ENCODE assay signal across 30 mouse cellular contexts in genomic region chr5:32163478-32164043, GRCm38 (mm10). TPM values are rescaled to one million over a fixed set of nuclear protein-coding genes. Genes with fewer than 3 reads are reported as not detected.
DNase-seq lines count a peak whose midpoint lies in the region; ATAC-seq and TF ChIP-seq lines count a peak whose summit lies in the region.
"Had no signal": no experiment of that assay in that cellular context is flagged by ENCODE, and none has a peak within 500 bp of the region (broad histone marks: within the 10 kb centered on the region; RNA-seq: fewer than 3 reads in every experiment).

No protein-coding gene starts in this region.

- no peaks in the 10 kb centered on the region for H3K9me3 ChIP-seq in intestine, embryonic 16.5 days (ENCODE audit: control insufficient read depth, low read length)
- no peaks in the 10 kb centered on the region for H3K9me3 ChIP-seq in intestine, embryonic 15.5 days
- no peaks in the 10 kb centered on the region for H3K9me3 ChIP-seq in lung, embryonic 16.5 days (ENCODE audit: control insufficient read depth, low read length)
- H3K9me3 ChIP-seq in stomach, embryonic 16.5 days (replicated peaks; ENCODE audit: control insufficient read depth, low read length): no peaks in the 10 kb centered on the region
- H3K9me3 ChIP-seq: embryonic facial prominence, embryonic 12.5 days; embryonic facial prominence, embryonic 15.5 days; forebrain, embryonic 12.5 days; forebrain, embryonic 15.5 days; G1E; heart, embryonic 12.5 days; heart, embryonic 15.5 days; hindbrain, embryonic 10.5 days; hindbrain, embryonic 13.5 days had no signal

- H3K4me1 ChIP-seq in intestine, embryonic 16.5 days (ENCODE audit: control insufficient read depth, insufficient read depth, low read length): no peaks in the 10 kb centered on the region
- no peaks in the 10 kb centered on the region for H3K4me1 ChIP-seq in intestine, embryonic 15.5 days (replicated peaks)
- no peaks in the 10 kb centered on the region for H3K4me1 ChIP-seq in lung, embryonic 16.5 days (replicated peaks; ENCODE audit: control insufficient read depth, insufficient read depth, low read length)
- H3K4me1 ChIP-seq in embryonic fibroblast, embryonic 13.5 days (ENCODE audit: control insufficient read depth, insufficient read depth, low read length): no peaks in the 10 kb centered on the region; the same call in 1 of the 2 replicates
- 0 out of 2 replicates have a peak, but pooled peaks cover 4% of the 10 kb centered on the region for H3K4me1 ChIP-seq in stomach, embryonic 16.5 days (ENCODE audit: control insufficient read depth, insufficient read depth, low read length)
- H3K4me1 ChIP-seq: embryonic facial prominence, embryonic 12.5 days; forebrain, embryonic 12.5 days; forebrain, embryonic 15.5 days; hindbrain, embryonic 10.5 days; hindbrain, embryonic 13.5 days had no signal

- no peaks in the 10 kb centered on the region for H3K36me3 ChIP-seq in intestine, embryonic 16.5 days (ENCODE audit: control insufficient read depth, insufficient read depth, low read length)
- H3K36me3 ChIP-seq in intestine, embryonic 15.5 days: no peaks in the 10 kb centered on the region
- H3K36me3 ChIP-seq in lung, embryonic 16.5 days (ENCODE audit: control insufficient read depth, insufficient read depth, low read length): no peaks in the 10 kb centered on the region
- no peaks in the 10 kb centered on the region for H3K36me3 ChIP-seq in stomach, embryonic 16.5 days (ENCODE audit: control insufficient read depth, insufficient read depth, low read length)
- H3K36me3 ChIP-seq: embryonic facial prominence, embryonic 12.5 days; embryonic facial prominence, embryonic 15.5 days; forebrain, embryonic 12.5 days; forebrain, embryonic 15.5 days; G1E; heart, embryonic 12.5 days; heart, embryonic 15.5 days; hindbrain, embryonic 10.5 days; hindbrain, embryonic 13.5 days had no signal

- no peak for TF ChIP-seq CTCF in embryonic fibroblast, embryonic 13.5 days (IDR thresholded peaks at IDR 0.05; ENCODE audit: borderline replicate concordance, insufficient read depth, low read length)
- TF ChIP-seq CTCF in left cerebral cortex, adult 2 months (IDR thresholded peaks at IDR 0.05): no peak

- peak; percentile 18; the same call in 1 of the 2 replicates for ATAC-seq in intestine, embryonic 16.5 days
- ATAC-seq in intestine, embryonic 15.5 days: no peak
- ATAC-seq in lung, embryonic 16.5 days (ENCODE audit: low read depth): peak; percentile 52; the same call in 1 of the 2 replicates
- peak; percentile 83 for ATAC-seq in stomach, embryonic 16.5 days (ENCODE audit: insufficient read depth, low FRiP score)
- ATAC-seq: forebrain, embryonic 15.5 days; hindbrain, embryonic 16.5 days had no signal

- no peak for TF ChIP-seq POLR2A in embryonic fibroblast, embryonic 13.5 days (IDR thresholded peaks at IDR 0.05; ENCODE audit: low read depth, low read length)

- WGBS in intestine, embryonic 16.5 days: 70% methylated on average over 3 of the region's 3 CpGs
- WGBS in intestine, embryonic 15.5 days: 65% methylated on average over 3 of the region's 3 CpGs
- WGBS in lung, embryonic 16.5 days: 57% methylated on average over 3 of the region's 3 CpGs
- WGBS in stomach, embryonic 16.5 days: 52% methylated on average over 3 of the region's 3 CpGs

- H3K27ac ChIP-seq in intestine, embryonic 16.5 days (ENCODE audit: low read length): no peak overlapping the region
- no peak overlapping the region for H3K27ac ChIP-seq in intestine, embryonic 15.5 days
- no peak overlapping the region for H3K27ac ChIP-seq in lung, embryonic 16.5 days (ENCODE audit: low read length)
- peak overlapping the region; percentile 14; the same call in 1 of the 2 replicates for H3K27ac ChIP-seq in embryonic fibroblast, embryonic 13.5 days (ENCODE audit: insufficient read depth, low read length)
- peak overlapping the region; percentile 74 for H3K27ac ChIP-seq in stomach, embryonic 16.5 days (ENCODE audit: low read length)
- H3K27ac ChIP-seq in left cerebral cortex, adult 2 months: no peak overlapping the region
- H3K27ac ChIP-seq: embryonic facial prominence, embryonic 12.5 days; embryonic facial prominence, embryonic 15.5 days; forebrain, embryonic 12.5 days; forebrain, embryonic 15.5 days; heart, embryonic 15.5 days; hindbrain, embryonic 10.5 days; hindbrain, embryonic 13.5 days had no signal

- H3K27me3 ChIP-seq in intestine, embryonic 16.5 days (replicated peaks; ENCODE audit: control insufficient read depth, insufficient read depth, low read length): no peaks in the 10 kb centered on the region
- no peaks in the 10 kb centered on the region for H3K27me3 ChIP-seq in intestine, embryonic 15.5 days (replicated peaks)
- H3K27me3 ChIP-seq in lung, embryonic 16.5 days (ENCODE audit: control insufficient read depth, insufficient read depth, low read depth, low read length): no peaks in the 10 kb centered on the region
- no peaks in the 10 kb centered on the region for H3K27me3 ChIP-seq in stomach, embryonic 16.5 days (ENCODE audit: control insufficient read depth, insufficient read depth, low read length)
- H3K27me3 ChIP-seq: CH12.LX; embryonic facial prominence, embryonic 12.5 days; embryonic facial prominence, embryonic 15.5 days; forebrain, embryonic 12.5 days; forebrain, embryonic 15.5 days; heart, embryonic 12.5 days; heart, embryonic 15.5 days; hindbrain, embryonic 13.5 days had no signal

- no peak for DNase-seq in lung, postnatal 10 days
- no peak for DNase-seq in adrenal gland, adult 2 months
- DNase-seq in left cerebral cortex, adult 2 months (ENCODE audit: extremely low spot score in 1 of 2, low spot score in 2 of 2): no peak
- DNase-seq: adrenal gland, postnatal 10 days; adrenal gland, postnatal 36 days; B cell, adult 2 months; cerebellum, adult 18-20 months; cerebellum, adult 9-10 months; cerebellum, postnatal 25 days; gastrocnemius, postnatal 25 days; heart, adult 18-20 months; heart, postnatal 10 days; heart, postnatal 36 days had no signal

- no peak overlapping the region for H3K9ac ChIP-seq in intestine, embryonic 16.5 days (ENCODE audit: low read depth, low read length)
- H3K9ac ChIP-seq in intestine, embryonic 15.5 days: no peak overlapping the region
- no peak overlapping the region for H3K9ac ChIP-seq in lung, embryonic 16.5 days (ENCODE audit: low read length)
- no peak overlapping the region for H3K9ac ChIP-seq in stomach, embryonic 16.5 days (ENCODE audit: low read length)
- H3K9ac ChIP-seq: embryonic facial prominence, embryonic 12.5 days; embryonic facial prominence, embryonic 15.5 days; forebrain, embryonic 12.5 days; forebrain, embryonic 15.5 days; heart, embryonic 12.5 days; heart, embryonic 15.5 days; hindbrain, embryonic 13.5 days had no signal

- H3K4me2 ChIP-seq in intestine, embryonic 16.5 days (ENCODE audit: low read depth, low read length): no peak overlapping the region
- H3K4me2 ChIP-seq in intestine, embryonic 15.5 days (replicated peaks): no peak overlapping the region
- no peak overlapping the region for H3K4me2 ChIP-seq in lung, embryonic 16.5 days (ENCODE audit: low read depth, low read length)
- no peak overlapping the region for H3K4me2 ChIP-seq in stomach, embryonic 16.5 days (ENCODE audit: low read depth, low read length)
- H3K4me2 ChIP-seq: embryonic facial prominence, embryonic 12.5 days; embryonic facial prominence, embryonic 15.5 days; forebrain, embryonic 12.5 days; forebrain, embryonic 15.5 days; heart, embryonic 12.5 days; heart, embryonic 15.5 days; hindbrain, embryonic 13.5 days had no signal

- intact Hi-C loops in left cerebral cortex, adult 2 months (cut with DNase I): no loop called here

- no peak overlapping the region for H3K4me3 ChIP-seq in intestine, embryonic 16.5 days (ENCODE audit: low read length)
- no peak overlapping the region for H3K4me3 ChIP-seq in intestine, embryonic 15.5 days (replicated peaks)
- H3K4me3 ChIP-seq in lung, embryonic 16.5 days (ENCODE audit: low read length): no peak overlapping the region
- no peak overlapping the region for H3K4me3 ChIP-seq in embryonic fibroblast, embryonic 13.5 days (ENCODE audit: insufficient read depth, low read length)
- H3K4me3 ChIP-seq in stomach, embryonic 16.5 days (replicated peaks; ENCODE audit: low read length): no peak overlapping the region
- H3K4me3 ChIP-seq in left cerebral cortex, adult 2 months: no peak overlapping the region
- H3K4me3 ChIP-seq: embryonic facial prominence, embryonic 12.5 days; embryonic facial prominence, embryonic 15.5 days; erythroblast, embryonic 14.5 days; forebrain, embryonic 12.5 days; forebrain, embryonic 15.5 days; heart, embryonic 12.5 days; heart, embryonic 15.5 days; hindbrain, embryonic 10.5 days; hindbrain, embryonic 13.5 days had no signal

RNA-seq across cellular contexts. Expression of gene Fosl2, which starts 28.0 kb away (rescaled TPM):
- polyA plus RNA-seq in intestine, embryonic 16.5 days (2015; fragmentation: Nextera tagmentation; extraction: Ambion mirVana): 5.7 and 6.5 TPM in 2 replicates
- polyA plus RNA-seq in intestine, embryonic 15.5 days (2015; fragmentation: Nextera tagmentation; extraction: Ambion mirVana): 7.1 and 7.3 TPM in 2 replicates
- polyA plus RNA-seq in lung, embryonic 16.5 days (2015; fragmentation: Nextera tagmentation; extraction: Ambion mirVana): 3.4 and 4.7 TPM in 2 replicates
- 167 and 171 TPM in 2 replicates for polyA plus RNA-seq in embryonic fibroblast, embryonic 13.5 days (2011; ENCODE audit: insufficient read length, low read depth, missing spikeins)
- polyA plus RNA-seq in stomach, embryonic 16.5 days (2015; fragmentation: Nextera tagmentation; extraction: Ambion mirVana): 13.3 and 14.3 TPM in 2 replicates
- total RNA-seq in adrenal gland, adult 2 months (2021): 100 to 1,000 TPM; 275 to 347 TPM
- 186 and 248 TPM in 2 replicates for polyA plus RNA-seq in adrenal gland, adult 2 months (2012; rRNA removed)
- 10 to 100 TPM; 49.1 to 96.8 TPM for total RNA-seq in left cerebral cortex, adult 2 months (2021)

Comparison
In these comparisons a context has a peak if more than half of its experiments do, and no peak if none do; other contexts are left out.
1. H3K27ac ChIP-seq: peak in embryonic fibroblast, embryonic 13.5 days (single experiment) and stomach, embryonic 16.5 days (single experiment); none in intestine, embryonic 16.5 days (single experiment), intestine, embryonic 15.5 days (single experiment), lung, embryonic 16.5 days (single experiment) and left cerebral cortex, adult 2 months (single experiment).
2. RNA of gene Fosl2, which starts 28.0 kb away (polyA plus RNA-seq): 186 to 248 TPM in adrenal gland, adult 2 months and 167 to 171 TPM in embryonic fibroblast, embryonic 13.5 days; 13.3 to 14.3 TPM in stomach, embryonic 16.5 days, 7.1 to 7.3 TPM in intestine, embryonic 15.5 days, 5.7 to 6.5 TPM in intestine, embryonic 16.5 days and 3.4 to 4.7 TPM in lung, embryonic 16.5 days; every median in the first group is over 10 times any median in the second.